Mouse (Mus musculus) R1 (cell line): ENCODE measurements at regions not wholly inside any gene's neighbourhood (a gene's known extent, or its start where the extent isn't known, plus 50 kb on each side); places are given as distances from the start of the nearest gene placed in this dataset.
A peak's percentile ranks its signal among the peaks of the same experiment; 100 is the strongest.

Experiments
- DNase-seq: peaks from one replicate; pipeline ENCODE4 v3.0.0-alpha.2; 2018; ENCODE audit warnings: low read depth, low spot score

DNA sequence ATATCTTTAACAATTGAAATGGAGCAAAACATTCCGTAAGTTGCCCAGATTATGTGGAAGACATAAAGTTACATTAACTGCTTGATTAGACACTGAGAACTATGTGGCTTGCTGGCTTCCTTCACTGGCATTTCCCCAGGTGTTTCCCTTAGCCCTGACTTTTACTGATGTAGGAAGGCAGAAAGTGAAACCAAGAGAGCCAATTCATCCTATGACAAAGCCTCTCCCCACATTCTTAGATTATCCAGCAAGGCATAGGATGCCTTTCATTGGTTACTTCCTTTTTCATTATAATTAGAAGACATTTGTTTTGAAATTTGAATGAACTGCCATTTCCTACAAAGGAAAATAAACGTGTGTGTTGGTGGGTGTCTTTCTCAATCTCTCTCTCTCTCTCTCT, 72.1 kb downstream of the Cdc42ep3 start:
- DNase-seq = peak; percentile 20

DNA sequence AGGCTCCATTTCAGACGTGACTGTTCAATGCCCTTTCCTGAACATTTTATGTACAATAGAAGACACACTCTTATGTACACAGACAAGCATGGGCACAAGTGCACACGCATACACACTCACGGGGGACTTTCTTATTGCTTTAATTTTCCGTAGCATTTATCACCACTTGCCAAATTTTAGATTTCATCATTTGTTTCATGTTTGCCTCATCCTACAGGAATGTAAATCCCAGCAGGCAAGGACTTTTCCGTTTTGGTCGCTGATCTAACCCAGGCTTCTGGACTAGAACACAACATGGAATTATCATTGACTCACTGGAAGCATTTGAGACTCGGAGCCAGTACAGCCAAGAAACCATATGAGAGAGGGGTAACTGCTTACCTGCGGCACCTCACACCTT, 81.3 kb downstream of the Cdc42ep3 start:
- DNase-seq = no peak

GRCm38 (mm10) chr17:79259691-79260090, 95.2 kb downstream of the Cdc42ep3 start:
- DNase-seq = no peak

DNA sequence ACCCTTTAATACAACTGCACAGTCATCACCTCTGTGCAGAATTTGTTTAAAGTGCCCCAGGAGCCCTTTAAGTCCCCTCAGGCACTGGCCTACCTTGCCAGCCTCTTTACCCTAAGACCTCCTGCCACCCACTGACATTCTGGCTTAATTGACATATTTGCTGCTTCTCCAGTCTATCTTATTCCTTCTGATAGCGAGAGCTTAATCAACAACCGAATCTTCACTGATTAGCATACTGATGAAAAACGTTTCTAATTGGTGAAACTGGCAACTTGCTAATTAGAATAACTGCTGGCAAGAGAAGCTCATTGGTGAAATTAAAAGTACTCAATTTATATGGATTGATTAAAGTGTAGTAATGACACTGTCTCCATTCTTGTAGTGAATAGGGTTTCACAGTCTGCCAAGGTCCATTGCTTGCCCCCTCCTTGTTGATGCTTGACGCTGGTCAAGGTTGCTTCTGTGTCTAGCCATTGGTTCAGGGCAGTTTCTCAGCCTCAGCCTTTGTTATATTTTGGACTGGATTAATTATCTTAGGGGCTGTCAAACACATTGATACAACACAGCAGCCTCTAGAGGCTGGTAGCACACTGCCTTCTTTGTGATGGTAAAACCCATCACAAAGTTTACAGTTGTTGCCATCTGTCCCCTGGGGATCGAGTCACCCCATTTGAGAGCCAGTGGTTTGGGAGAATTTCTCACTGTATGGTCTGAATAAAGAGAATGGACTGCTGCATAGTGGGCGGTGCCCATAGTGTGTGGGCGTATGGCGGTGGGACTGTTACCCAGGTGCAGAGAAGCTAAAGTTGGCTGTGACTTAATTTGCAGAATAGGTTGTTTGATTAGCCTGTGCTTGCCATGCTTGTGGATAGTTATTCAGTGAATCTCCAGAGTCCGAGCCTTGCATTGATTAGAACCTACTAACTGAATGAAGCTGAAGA, 107.7 kb downstream of the Cdc42ep3 start:
- peak; percentile 15 for DNase-seq

GRCm38 (mm10) chr17:79244121-79244520, 110.8 kb downstream of the Cdc42ep3 start:
- no peak for DNase-seq

- DNase-seq = no peak
These were observed 111.5 kb downstream of the Cdc42ep3 start for GRCm38 (mm10) chr17:79243426-79243825.

DNA sequence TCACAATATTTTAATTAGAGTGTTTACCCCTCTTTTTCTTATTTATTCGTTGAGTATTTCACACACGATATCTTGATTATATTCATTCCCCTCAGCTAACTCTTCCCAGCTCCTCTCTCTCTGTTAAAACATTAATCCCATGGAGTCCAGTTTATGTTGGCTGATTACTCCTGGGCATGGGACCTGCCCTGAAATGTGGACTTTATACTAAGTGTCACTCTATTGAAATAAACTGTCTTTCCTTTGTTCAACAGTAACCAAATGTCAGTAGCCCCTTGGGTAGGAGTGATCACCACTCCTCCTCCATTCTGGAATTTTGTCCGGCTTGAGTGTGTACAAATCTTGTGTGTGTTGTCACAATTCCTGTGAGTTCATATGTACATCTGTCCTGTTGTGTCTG, 113.4 kb downstream of the Cdc42ep3 start:
- DNase-seq = no peak

DNA sequence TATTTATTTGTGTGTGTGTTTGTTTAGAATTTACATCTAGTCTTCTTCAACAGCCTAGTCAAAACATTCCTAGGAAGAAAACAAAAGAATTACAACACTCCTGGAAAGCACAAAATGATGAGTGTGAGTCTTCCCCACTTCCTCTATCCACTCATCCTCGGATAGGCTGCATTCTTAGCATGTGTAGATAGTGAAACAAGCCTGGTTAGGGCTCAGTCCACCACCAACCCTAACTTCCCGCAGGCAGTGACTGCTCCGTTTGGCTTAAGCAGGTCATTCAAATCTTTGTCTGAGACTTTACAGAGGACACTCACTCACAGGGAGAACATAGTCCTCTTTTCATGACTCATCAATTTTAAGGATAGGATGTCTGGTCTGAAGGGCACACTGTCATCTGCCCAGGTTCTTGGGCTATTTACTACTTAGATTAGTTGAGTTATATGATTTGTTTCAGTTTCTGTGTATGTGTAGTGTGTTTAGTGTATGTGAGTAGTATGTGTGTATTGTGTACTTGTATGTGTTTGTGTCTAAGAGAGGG, 118.6 kb downstream of the Cdc42ep3 start:
- DNase-seq = no peak

DNA sequence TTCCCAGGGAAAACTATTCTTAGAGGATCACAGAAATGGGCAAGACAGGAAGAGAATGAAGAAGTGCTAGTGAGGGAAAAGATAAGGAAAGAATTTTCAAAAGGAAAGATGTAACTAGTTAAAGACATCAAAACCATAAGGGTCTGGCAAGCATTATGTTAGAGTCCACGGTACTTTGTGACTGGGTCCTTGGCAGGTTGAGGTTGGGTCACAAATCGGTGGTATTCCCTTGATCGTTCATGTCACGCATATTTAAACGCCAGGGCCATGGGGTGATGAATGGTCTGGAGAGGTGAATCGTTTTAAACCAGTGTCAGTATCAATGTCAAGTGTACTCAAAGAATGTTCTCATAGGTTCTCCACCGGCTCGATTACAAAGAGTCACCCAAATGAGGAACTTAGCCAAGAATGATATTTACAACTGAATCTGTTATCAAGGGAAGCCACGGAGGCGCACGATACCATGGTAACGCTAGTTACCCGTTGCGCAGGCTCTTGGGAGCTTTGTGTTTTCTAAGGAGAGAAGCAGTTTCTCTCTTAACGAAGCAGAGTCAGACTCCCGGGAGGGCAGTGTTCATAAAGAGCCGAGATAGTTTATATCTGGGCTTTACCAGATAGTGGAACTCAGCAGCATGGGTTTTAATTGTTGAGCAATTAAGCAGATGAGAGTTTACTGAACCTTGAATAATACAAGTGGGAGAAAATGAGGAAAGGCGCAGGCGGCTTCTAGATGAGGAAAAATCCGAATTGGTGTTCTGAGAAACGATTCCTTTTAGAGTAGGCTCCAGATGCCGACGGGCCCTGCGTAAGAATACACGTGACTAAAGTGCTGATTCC, 124.0 kb downstream of the Cdc42ep3 start:
- no peak for DNase-seq

- peak; percentile 53 for DNase-seq
These were observed 148.3 kb downstream of the Cdc42ep3 start for GRCm38 (mm10) chr17:79206563-79206962.

DNA sequence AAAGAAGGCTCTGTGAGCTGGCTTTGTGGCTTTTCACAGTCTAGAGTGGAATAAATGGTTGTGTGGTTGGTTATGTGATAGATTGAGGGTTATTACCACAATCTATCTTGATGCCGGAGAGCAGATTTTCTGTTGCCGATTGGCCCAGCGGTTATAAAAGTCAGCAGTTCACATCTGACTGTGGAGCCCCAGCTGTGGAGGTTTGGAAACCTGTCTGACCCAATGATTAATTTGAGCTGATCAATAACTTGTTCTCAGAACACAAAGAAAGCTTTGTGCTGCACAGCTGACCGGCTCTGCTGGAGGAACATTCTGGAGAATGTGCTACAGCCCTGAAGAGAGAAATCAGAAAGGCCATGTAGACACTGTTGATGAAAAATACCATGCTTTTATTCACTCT, 148.8 kb downstream of the Cdc42ep3 start:
- DNase-seq = no peak

DNA sequence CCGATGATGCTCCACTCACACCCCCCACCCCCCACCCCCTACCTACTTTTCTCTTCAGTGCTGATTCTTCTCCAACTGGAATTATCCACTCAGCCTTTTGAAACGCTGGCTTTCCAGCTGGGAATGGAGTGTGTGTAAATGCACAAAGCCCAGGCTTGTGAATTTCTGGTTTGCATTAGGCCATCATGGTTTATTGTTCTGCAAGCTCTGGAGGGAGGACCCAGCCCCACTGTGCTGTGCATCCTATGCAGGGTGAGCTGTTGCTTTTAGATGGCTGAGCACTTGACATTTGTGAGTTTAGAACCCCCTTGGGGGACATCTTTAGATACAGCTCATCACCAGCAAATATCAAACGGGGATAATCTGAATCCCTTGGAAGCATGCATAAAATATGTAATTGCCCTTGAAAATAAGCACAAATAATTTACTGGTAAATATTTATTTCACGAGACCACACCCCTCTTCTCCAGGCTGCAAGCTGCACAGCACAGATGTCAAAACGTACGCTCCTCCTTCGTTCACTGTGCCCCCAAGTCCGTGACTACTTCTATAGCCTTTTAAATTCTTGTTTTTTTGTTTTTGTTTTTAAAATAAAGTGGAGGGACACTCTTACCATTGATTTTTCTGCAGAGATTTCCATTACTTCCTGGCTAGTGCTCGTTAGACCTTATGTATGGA, 148.2 kb downstream of the Qpct start:
- peak; percentile 41 for DNase-seq

DNA sequence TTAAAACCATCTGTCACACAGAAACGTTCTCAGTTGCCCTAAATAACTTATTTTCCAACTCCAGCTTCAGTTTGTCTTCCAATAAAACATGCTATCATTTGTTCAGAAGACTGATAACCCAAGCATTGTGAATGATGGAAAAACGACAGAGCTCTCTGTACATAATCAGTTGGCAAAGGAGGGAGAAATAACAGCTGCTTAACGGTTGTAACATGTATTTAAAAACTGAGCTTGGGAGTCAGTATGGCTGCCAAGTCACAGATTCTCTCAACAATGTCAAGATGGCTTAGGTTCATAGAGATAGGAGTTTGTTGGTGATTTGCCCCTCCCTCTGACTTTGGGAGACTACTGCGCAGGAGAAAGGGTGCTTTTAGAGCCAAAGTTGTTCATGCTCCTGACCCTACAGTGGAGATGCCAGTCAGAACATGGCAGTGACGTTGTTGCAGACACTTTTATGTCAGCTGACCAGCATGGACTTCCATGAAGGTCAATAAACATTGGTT, 140.2 kb downstream of the Qpct start:
- no peak for DNase-seq

DNA sequence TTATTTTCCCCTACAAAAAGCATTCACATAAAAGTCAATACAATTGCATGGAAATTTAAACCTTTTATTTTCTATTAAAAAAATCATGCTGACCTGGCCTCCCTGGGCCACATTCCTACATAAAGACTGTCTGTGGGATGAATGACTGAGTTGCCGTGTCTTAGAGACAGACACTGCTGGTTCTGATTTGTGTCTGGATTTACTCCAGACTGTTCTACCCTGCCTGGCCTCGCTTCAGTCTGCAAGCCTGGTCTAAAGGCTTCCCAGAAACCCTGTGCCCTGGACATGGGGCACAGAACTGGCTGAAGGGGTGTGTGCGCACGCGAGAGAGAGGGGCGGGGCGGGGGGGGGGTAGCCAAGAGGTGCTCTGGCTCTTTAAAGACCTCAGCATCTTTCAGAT, 136.6 kb downstream of the Qpct start:
- DNase-seq = no peak

DNA sequence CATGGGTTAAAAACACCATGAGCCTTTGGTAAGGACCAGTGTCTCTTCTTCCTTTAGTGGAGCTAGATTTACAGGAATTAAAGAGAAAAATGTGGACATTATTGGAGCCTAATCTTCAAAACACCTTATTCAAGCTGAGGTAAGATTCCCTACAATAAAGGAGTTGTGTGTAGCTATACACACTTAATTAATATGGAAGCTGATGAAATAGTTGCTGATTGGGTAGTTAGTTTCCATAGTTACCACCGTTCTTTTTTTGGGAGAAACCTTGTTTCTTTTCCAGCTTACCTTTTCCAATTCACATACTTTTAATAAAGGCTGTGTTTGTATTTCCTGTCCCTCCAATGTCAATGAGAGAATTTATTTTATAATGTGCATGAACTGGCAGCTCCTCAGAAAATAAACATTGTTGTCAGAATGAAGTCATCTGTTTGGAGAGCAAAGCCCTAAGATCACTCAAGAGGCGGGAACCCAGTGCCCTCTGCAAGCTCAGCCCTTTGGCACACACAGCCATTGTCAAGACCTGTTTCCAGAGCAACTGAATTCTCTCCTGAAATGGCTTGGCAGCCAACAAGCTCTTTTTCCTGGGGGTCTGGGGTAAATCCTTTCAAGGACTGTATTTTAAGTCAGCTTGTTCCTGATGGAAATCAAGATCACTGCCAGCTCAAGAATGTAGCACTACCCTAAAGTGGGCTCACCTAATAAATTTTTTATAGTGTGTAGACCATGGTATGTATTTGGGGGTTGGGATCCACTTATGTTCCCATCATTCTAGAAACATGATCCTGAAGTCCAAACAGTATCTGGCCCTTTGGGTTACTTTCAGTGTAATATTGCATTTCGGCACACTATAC, 128.8 kb downstream of the Qpct start:
- DNase-seq = no peak

DNA sequence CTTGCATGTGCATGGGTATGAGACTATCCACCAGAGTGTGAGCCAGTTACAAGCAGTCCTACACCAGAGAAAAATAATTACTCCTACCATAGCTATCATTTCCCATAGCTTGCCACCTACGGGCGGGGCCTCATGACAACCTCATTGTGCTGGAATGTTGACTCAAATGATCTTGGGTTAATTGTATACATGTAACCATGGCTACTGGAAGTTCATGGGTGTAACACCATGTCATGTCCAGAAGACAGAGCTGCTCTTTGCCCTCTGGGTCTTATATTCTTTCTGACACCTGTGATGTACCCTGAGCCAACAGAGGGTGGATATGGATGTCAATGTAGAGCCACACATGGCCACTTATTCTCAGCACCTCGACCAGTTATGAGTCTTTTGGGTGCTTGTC, 125.6 kb downstream of the Qpct start:
- DNase-seq = peak; percentile 15

GRCm38 (mm10) chr17:79176356-79176755, 124.7 kb downstream of the Qpct start:
- no peak for DNase-seq

DNA sequence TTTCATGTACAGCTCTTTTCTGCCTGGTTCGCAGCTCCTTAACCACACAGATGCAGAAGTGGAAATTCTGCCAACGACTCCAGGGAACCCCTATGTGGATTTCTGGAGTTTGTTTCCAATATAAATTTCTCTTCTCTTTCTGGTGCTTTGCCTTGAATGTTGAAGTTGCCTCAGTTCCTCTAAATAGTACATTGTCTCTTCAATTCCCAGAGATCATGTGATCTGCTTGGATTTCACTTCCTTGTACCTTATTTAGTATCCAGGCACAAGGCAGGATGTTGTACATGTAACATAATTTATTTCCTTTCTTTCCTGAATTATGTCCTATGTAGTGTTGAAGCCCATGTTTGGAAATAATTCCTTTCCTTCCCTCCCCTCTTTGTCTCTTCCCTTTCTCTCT, 123.7 kb downstream of the Qpct start:
- no peak for DNase-seq

- no peak for DNase-seq
These were observed 120.6 kb downstream of the Qpct start for GRCm38 (mm10) chr17:79172328-79172727.

GRCm38 (mm10) chr17:79170690-79171089, 119.0 kb downstream of the Qpct start:
- DNase-seq = no peak

GRCm38 (mm10) chr17:79167198-79167597, 115.5 kb downstream of the Qpct start:
- no peak for DNase-seq
